Mouse (Mus musculus) thymus, adult 2 months (tissue): ENCODE results near the gene A630001G21Rik.

Experiments
- CTCF ChIP-seq: fragments of 200-500 bp; IDR thresholded peaks from 2 replicates; pipeline ENCODE4 v1.5.1; 2012; ENCODE audit warnings: mild to moderate bottlenecking, control low read depth, low read length, moderate library complexity, borderline replicate concordance; ENCODE audit not compliant: control insufficient read depth, poor library complexity, insufficient read depth; ENCODE audit errors: extremely low read depth
- POLR2A ChIP-seq: fragments of 200-500 bp; IDR thresholded peaks from 2 replicates; pipeline ENCODE4 v1.6.1; 2012; ENCODE audit warnings: mild to moderate bottlenecking, low read length, control low read depth, moderate library complexity; ENCODE audit not compliant: control insufficient read depth, poor library complexity, insufficient read depth; ENCODE audit errors: extremely low read depth

DNA sequence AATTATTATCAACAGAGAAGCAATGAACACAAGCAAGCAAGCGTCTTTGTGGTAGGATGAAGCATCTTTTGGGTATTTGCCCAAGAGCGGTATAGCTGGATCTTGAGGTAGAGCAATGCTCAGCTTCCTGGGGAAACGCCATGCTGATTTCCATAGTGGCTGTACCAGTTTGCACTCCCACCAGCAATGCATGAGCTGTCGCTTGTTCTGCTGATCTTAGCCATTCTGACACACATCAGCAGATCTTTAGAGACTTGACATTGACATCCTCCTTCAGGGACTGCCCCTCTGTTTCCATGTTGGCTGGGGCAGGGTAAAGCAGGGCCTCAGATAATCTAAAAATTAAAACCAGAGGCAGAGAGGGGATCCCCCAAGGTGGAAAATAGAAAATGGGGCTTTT is 16.8 kb downstream of the A630001G21Rik start:
- no peak for TF ChIP-seq CTCF
- TF ChIP-seq POLR2A, result no peak
